Mouse (Mus musculus) liver, adult 2 months (tissue): ENCODE measurements around the gene Prpf4b. TPM values are rescaled to one million over a fixed set of nuclear protein-coding genes. Genes with fewer than 3 reads are reported as not detected.
"Not testable (repeated sequence)": the region's sequence is repeated elsewhere in the genome, so short reads cannot be mapped to it uniquely, and the experiment has no call there.

Source experiments
- DNase-seq: peaks from one replicate; pipeline ENCODE4 v3.0.0-alpha.2; 2011; ENCODE audit warnings: low read depth, low spot score; ENCODE audit errors: extremely low read depth
- H3K27ac ChIP-seq: fragments of 200-500 bp; replicated peaks from 2 replicates; pipeline ENCODE4 v1.5.1; 2012; ENCODE audit warnings: low read depth, mild to moderate bottlenecking, control low read depth, inconsistent platforms, low read length; ENCODE audit not compliant: insufficient read depth
- H3K27me3 ChIP-seq: fragments of 200-500 bp; 2 replicates; pipeline ENCODE4 v1.6.1; 2012; ENCODE audit warnings: mild to moderate bottlenecking, moderate library complexity, low read length, inconsistent platforms; ENCODE audit not compliant: control insufficient read depth, insufficient read depth
- H3K36me3 ChIP-seq: fragments of 200-500 bp; 2 replicates; pipeline ENCODE4 v1.6.1; 2012; ENCODE audit warnings: low read length, inconsistent platforms; ENCODE audit not compliant: control insufficient read depth, insufficient read depth
- H3K4me1 ChIP-seq: fragments of 200-500 bp; 2 replicates; pipeline ENCODE4 v1.6.1; 2011; ENCODE audit warnings: low read length; ENCODE audit not compliant: control insufficient read depth, insufficient read depth
- H3K4me3 ChIP-seq: fragments of 200-500 bp; 2 replicates; pipeline ENCODE4 v1.5.1; 2011; ENCODE audit warnings: low read depth, mild to moderate bottlenecking, control low read depth, low read length, moderate library complexity; ENCODE audit not compliant: insufficient read depth
- H3K79me2 ChIP-seq: fragments of 200-500 bp; 2 replicates; pipeline ENCODE4 v1.6.1; 2012; ENCODE audit warnings: inconsistent platforms, mild to moderate bottlenecking, low read length, moderate library complexity; ENCODE audit not compliant: control insufficient read depth, insufficient read depth
- H3K9ac ChIP-seq: fragments of 200-500 bp; 2 replicates; pipeline ENCODE4 v1.6.1; 2012; ENCODE audit warnings: low read depth, mild to moderate bottlenecking, control low read depth, inconsistent platforms, low read length
- CTCF ChIP-seq: fragments of 200-500 bp; IDR thresholded peaks from 2 replicates; pipeline ENCODE4 v1.5.1; 2011; ENCODE audit warnings: low read depth, low read length, control low read depth
- POLR2A ChIP-seq: fragments of 200-500 bp; IDR thresholded peaks from 2 replicates; pipeline ENCODE4 v1.6.1; 2011; ENCODE audit warnings: low read length, control low read depth; ENCODE audit not compliant: insufficient read depth; ENCODE audit errors: extremely low read depth
- WGBS: fragments of 180-500 bp; shearing (Covaris S2); methylation state at CpG from one replicate; pipeline ENCODE4 v1.1.7; 2018; 5-methylcytosine and 5-hydroxymethylcytosine counted together
- polyA plus RNA-seq: library from polyadenylated mRNA; depleted of rRNA; stranded (reverse); fragments of >200 nt; gene quantifications from 2 replicates; pipeline ENCODE4 v1.2.3, GENCODE M21; 2012
- total RNA-seq: library from RNA; depleted of rRNA; stranded (reverse); fragments of >200 nt; gene quantifications from 2 replicates; pipeline ENCODE4 v1.2.3, GENCODE M21; 2014

Gene Prpf4b
- total and polyA plus RNA-seq, 2 experiments = 9.0 to 28.1 TPM

GRCm38 (mm10) chr13:34851191-34851784 is 23.8 kb upstream of the Prpf4b start:
- 61% methylated on average over 5 of the region's 5 CpGs for WGBS
- Histone ChIP-seq H3K36me3 (no peaks in the 10 kb centered on the region), H3K27ac (no peak overlapping the region), H3K4me1 (no peaks in the 10 kb centered on the region), H3K9ac (no peak overlapping the region), H3K4me3 (no peak overlapping the region), H3K79me2 (no peaks in the 10 kb centered on the region), H3K27me3 (no peaks in the 10 kb centered on the region)
- no peak for TF ChIP-seq CTCF
- TF ChIP-seq POLR2A = no peak
- DNase-seq = peak; percentile 27

- DNase-seq = peak; percentile 24
- TF ChIP-seq POLR2A (no peak), CTCF (peak; percentile 38)
- WGBS = 25% methylated on average over 2 of the region's 2 CpGs
- Histone ChIP-seq H3K36me3 (no peaks in the 10 kb centered on the region), H3K4me3 (no peak overlapping the region), H3K4me1 (no peaks in the 10 kb centered on the region), H3K79me2 (no peaks in the 10 kb centered on the region), H3K9ac (no peak overlapping the region), H3K27ac (no peak overlapping the region), H3K27me3 (no peaks in the 10 kb centered on the region)
Observed at GRCm38 (mm10) chr13:34857526-34857925, 17.6 kb upstream of the Prpf4b start.

GRCm38 (mm10) chr13:34859406-34859805 is 15.7 kb upstream of the Prpf4b start:
- Histone ChIP-seq H3K4me1 (no peaks in the 10 kb centered on the region), H3K36me3 (no peaks in the 10 kb centered on the region), H3K27ac (no peak overlapping the region), H3K79me2 (no peaks in the 10 kb centered on the region), H3K9ac (no peak overlapping the region), H3K27me3 (no peaks in the 10 kb centered on the region), H3K4me3 (no peak overlapping the region)
- TF ChIP-seq POLR2A = no peak
- no peak for TF ChIP-seq CTCF
- DNase-seq = no peak
- WGBS = 87% methylated on average over 5 of the region's 5 CpGs

GRCm38 (mm10) chr13:34861166-34861565 is 13.9 kb upstream of the Prpf4b start:
- 38% methylated on average over 7 of the region's 8 CpGs for WGBS
- not testable (repeated sequence) for H3K79me2 ChIP-seq, H3K36me3 ChIP-seq, H3K4me1 ChIP-seq, H3K27me3 ChIP-seq, H3K27ac ChIP-seq, H3K4me3 ChIP-seq, H3K9ac ChIP-seq, DNase-seq

GRCm38 (mm10) chr13:34864420-34865169 is 10.5 kb upstream of the Prpf4b start:
- DNase-seq = peak; percentile 72
- Histone ChIP-seq H3K4me1 (no peaks in the 10 kb centered on the region), H3K4me3 (no peak overlapping the region), H3K36me3 (no peaks in the 10 kb centered on the region), H3K27me3 (no peaks in the 10 kb centered on the region), H3K27ac (no peak overlapping the region), H3K9ac (no peak overlapping the region), H3K79me2 (no peaks in the 10 kb centered on the region)
- 35% methylated on average over 7 of the region's 7 CpGs for WGBS
- TF ChIP-seq POLR2A (no peak), CTCF (peak; percentile 58)
